Mouse (Mus musculus) lung, postnatal 0 days (tissue): ENCODE measurements at regions not wholly inside any gene's neighbourhood (a gene's known extent, or its start where the extent isn't known, plus 50 kb on each side); places are given as distances from the start of the nearest gene placed in this dataset.

ENCODE experiments used
- CTCF ChIP-seq: IDR thresholded peaks from 2 replicates; pipeline ENCODE4 v1.5.1; 2016; ENCODE audit warnings: antibody characterized with exemption, mild to moderate bottlenecking
- EP300 ChIP-seq: IDR thresholded peaks from 2 replicates; pipeline ENCODE4 v1.6.1; 2016; ENCODE audit warnings: antibody characterized with exemption, mild to moderate bottlenecking, control low read depth

DNA sequence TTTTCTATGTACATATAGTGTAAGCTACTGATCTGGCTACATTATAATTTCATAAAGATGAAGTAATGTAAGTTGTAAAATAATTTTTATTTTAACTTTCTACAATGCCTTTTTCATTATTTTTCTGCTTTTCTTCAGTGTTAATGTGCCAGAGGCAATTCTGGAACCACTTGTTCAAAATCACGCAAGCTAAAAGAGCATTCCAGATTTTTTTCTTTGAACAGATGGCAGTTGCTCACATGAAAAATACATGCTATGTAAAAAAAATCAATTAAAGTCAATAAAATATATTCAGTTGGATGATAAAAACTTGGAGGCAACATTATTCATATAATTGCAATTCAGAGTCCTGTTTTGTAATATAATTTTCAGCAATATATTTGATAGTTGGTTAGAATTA lies 194.7 kb downstream of the Cdh9 start:
- TF ChIP-seq CTCF: no peak
- no peak for TF ChIP-seq EP300
